Mouse (Mus musculus) embryonic facial prominence, embryonic 12.5 days (tissue): Measurements from ENCODE around the gene Actc1. TPM values are rescaled to one million over a fixed set of nuclear protein-coding genes. Genes with fewer than 3 reads are reported as not detected.

Source experiments
- ATAC-seq: fragments of 200-750 bp; cut with Nextera tagmentation; 2 replicates; pipeline ENCODE4 v1.8.0; 2017; ENCODE audit not compliant: insufficient number of reproducible peaks, insufficient read depth, low FRiP score, low TSS enrichment
- H3K27ac ChIP-seq: fragments of 300-500 bp; sonication (generic); 2 replicates; pipeline ENCODE4 v1.5.1; 2016; ENCODE audit warnings: mild to moderate bottlenecking
- H3K27me3 ChIP-seq: fragments of 300-500 bp; sonication (generic); 2 replicates; pipeline ENCODE4 v1.6.1; 2016; ENCODE audit warnings: mild to moderate bottlenecking, moderate library complexity
- H3K36me3 ChIP-seq: fragments of 300-500 bp; sonication (generic); 2 replicates; pipeline ENCODE4 v1.6.1; 2016; ENCODE audit warnings: mild to moderate bottlenecking
- H3K4me1 ChIP-seq: fragments of 300-500 bp; sonication (generic); 2 replicates; pipeline ENCODE4 v1.6.1; 2016
- H3K4me2 ChIP-seq: fragments of 300-500 bp; sonication (generic); replicated peaks from 2 replicates; pipeline ENCODE4 v1.6.1; 2016; ENCODE audit warnings: mild to moderate bottlenecking, moderate library complexity
- H3K4me3 ChIP-seq: fragments of 300-500 bp; sonication (generic); 2 replicates; pipeline ENCODE4 v1.5.1; 2016; ENCODE audit warnings: mild to moderate bottlenecking
- H3K9ac ChIP-seq: fragments of 300-500 bp; sonication (generic); 2 replicates; pipeline ENCODE4 v1.6.1; 2016; ENCODE audit warnings: mild to moderate bottlenecking, moderate library complexity
- H3K9me3 ChIP-seq: fragments of 300-500 bp; sonication (generic); 2 replicates; pipeline ENCODE4 v1.6.1; 2016; ENCODE audit warnings: mild to moderate bottlenecking, moderate library complexity
- WGBS: fragments of 180-500 bp; shearing (Covaris S2); methylation state at CpG from one replicate; pipeline ENCODE4 v1.1.7; 2016; 5-methylcytosine and 5-hydroxymethylcytosine counted together
- polyA plus RNA-seq: library from polyadenylated mRNA; unstranded; fragments of >200 nt; fragmentation: Nextera tagmentation; extraction: Ambion mirVana; gene quantifications from 2 replicates; pipeline ENCODE4 v1.2.1, GENCODE M21; 2016

Gene Actc1
- polyA plus RNA-seq, 1 experiment from 2014 or later: 260 TPM

- Histone ChIP-seq H3K27ac (no peak overlapping the region), H3K36me3 (no peaks in the 10 kb centered on the region), H3K4me3 (no peak overlapping the region), H3K4me2 (no peak overlapping the region), H3K9me3 (no peaks in the 10 kb centered on the region), H3K9ac (no peak overlapping the region), H3K4me1 (peaks cover 13% of the 10 kb centered on the region), H3K27me3 (peaks cover 39% of the 10 kb centered on the region)
- no peak for ATAC-seq
- 37% methylated on average over 4 of the region's 4 CpGs for WGBS
These were observed 41.5 kb downstream of the Actc1 start for GRCm38 (mm10) chr2:114011838-114012237.

DNA sequence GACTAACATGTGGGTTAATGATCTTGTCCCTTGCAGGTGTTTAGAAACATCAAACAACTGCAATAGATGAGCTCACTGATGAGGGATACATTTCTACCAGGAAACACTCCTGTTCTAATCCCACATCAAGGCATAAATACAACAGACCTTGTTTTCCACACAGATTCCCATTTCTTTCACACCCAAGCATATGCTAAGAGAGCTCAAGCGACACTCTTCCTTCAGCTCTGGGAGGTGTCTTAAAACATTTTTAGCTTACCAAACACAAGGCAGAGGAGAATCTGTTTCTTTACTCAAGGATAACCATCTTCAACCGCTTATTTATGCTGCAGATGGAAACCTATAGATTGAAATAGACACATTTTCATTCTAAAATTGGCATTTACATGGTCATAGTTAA, 45.0 kb downstream of the Actc1 start:
- no peak for ATAC-seq
- Histone ChIP-seq H3K27ac (no peak overlapping the region), H3K36me3 (no peaks in the 10 kb centered on the region), H3K9me3 (no peaks in the 10 kb centered on the region), H3K9ac (no peak overlapping the region), H3K4me1 (peaks cover 6% of the 10 kb centered on the region), H3K4me3 (no peak overlapping the region), H3K4me2 (no peak overlapping the region), H3K27me3 (peaks cover 18% of the 10 kb centered on the region)
- 90% methylated on average over 2 of the region's 2 CpGs for WGBS

- Histone ChIP-seq H3K36me3 (no peaks in the 10 kb centered on the region), H3K4me2 (no peak overlapping the region), H3K27ac (no peak overlapping the region), H3K4me1 (no peaks in the 10 kb centered on the region), H3K9ac (no peak overlapping the region), H3K4me3 (no peak overlapping the region), H3K9me3 (no peaks in the 10 kb centered on the region), H3K27me3 (no peaks in the 10 kb centered on the region)
- WGBS: 57% methylated on average over 8 of the region's 8 CpGs
- no peak for ATAC-seq
These were observed 55.9 kb downstream of the Actc1 start for GRCm38 (mm10) chr2:113997484-113997883.

Other genes with a start within 250 kb of the Actc1 start
- gene Scg5, start 224.4 kb downstream of the Actc1 start, polyA plus RNA-seq: 8.5 and 8.8 TPM in 2 replicates
- gene Arhgap11a, start 204.9 kb downstream of the Actc1 start, polyA plus RNA-seq: 36.7 and 40.7 TPM in 2 replicates
- 0.10 TPM in 1 of 2 replicates, not detected in the other for gene Gjd2, start 39.9 kb downstream of the Actc1 start, polyA plus RNA-seq
- gene Aqr, start 133.5 kb upstream of the Actc1 start, polyA plus RNA-seq: 51.3 and 56.8 TPM in 2 replicates
- gene Zfp770, start 147.9 kb upstream of the Actc1 start, polyA plus RNA-seq: 4.0 TPM in 2 replicates